Mouse (Mus musculus) liver, postnatal 0 days (tissue): Measurements from ENCODE around the gene Tcte1. TPM values are rescaled to one million over a fixed set of nuclear protein-coding genes. Genes with fewer than 3 reads are reported as not detected.

Experiments
- ATAC-seq: fragments of 200-750 bp; cut with Nextera tagmentation; 2 replicates; pipeline ENCODE4 v1.8.0; 2017; ENCODE audit warnings: mild to moderate bottlenecking, moderate library complexity
- DNase-seq: peaks from one replicate; pipeline ENCODE4 v3.0.0-alpha.2; 2016
- H3K27ac ChIP-seq: fragments of 300-500 bp; sonication (generic); 2 replicates; pipeline ENCODE4 v1.5.1; 2014; ENCODE audit warnings: antibody characterized with exemption, moderate library complexity, mild to moderate bottlenecking, low read depth
- H3K27me3 ChIP-seq: fragments of 300-500 bp; sonication (generic); 2 replicates; pipeline ENCODE4 v1.6.1; 2014; ENCODE audit warnings: low read length, control low read depth, mixed read lengths; ENCODE audit not compliant: insufficient read depth
- H3K36me3 ChIP-seq: fragments of 300-500 bp; sonication (generic); replicated peaks from 2 replicates; pipeline ENCODE4 v1.6.1; 2014; ENCODE audit warnings: mild to moderate bottlenecking, control low read depth, low read length, moderate library complexity, mixed read lengths; ENCODE audit not compliant: insufficient read depth
- H3K4me1 ChIP-seq: fragments of 300-500 bp; sonication (generic); 2 replicates; pipeline ENCODE4 v1.6.1; 2014; ENCODE audit warnings: antibody characterized with exemption, mild to moderate bottlenecking, control low read depth; ENCODE audit not compliant: insufficient read depth
- H3K4me2 ChIP-seq: fragments of 300-500 bp; sonication (generic); 2 replicates; pipeline ENCODE4 v1.6.1; 2014; ENCODE audit warnings: low read depth, mild to moderate bottlenecking, low read length, moderate library complexity, mixed read lengths
- H3K4me3 ChIP-seq: fragments of 300-500 bp; sonication (generic); 2 replicates; pipeline ENCODE4 v1.5.1; 2014; ENCODE audit warnings: low read depth, low read length
- H3K9ac ChIP-seq: fragments of 300-500 bp; sonication (generic); replicated peaks from 2 replicates; pipeline ENCODE4 v1.6.1; 2014; ENCODE audit warnings: mild to moderate bottlenecking, moderate library complexity
- H3K9me3 ChIP-seq: fragments of 300-500 bp; sonication (generic); 2 replicates; pipeline ENCODE4 v1.6.1; 2016; ENCODE audit warnings: mild to moderate bottlenecking, control low read depth, low read length, mixed read lengths
- CTCF ChIP-seq: sonication (generic); IDR thresholded peaks from 2 replicates; pipeline ENCODE4 v1.5.1; 2016; ENCODE audit warnings: antibody characterized with exemption, low read depth
- EP300 ChIP-seq: IDR thresholded peaks from 2 replicates; pipeline ENCODE4 v1.6.1; 2016; ENCODE audit warnings: antibody characterized with exemption, low read depth, mild to moderate bottlenecking
- WGBS: fragments of 180-500 bp; shearing (Covaris S2); extraction: QIAGEN DNeasy Blood & Tissue Kit; methylation state at CpG from one replicate; pipeline ENCODE4 v1.1.7; 2014; ENCODE audit not compliant: insufficient replicate concordance; 5-methylcytosine and 5-hydroxymethylcytosine counted together
- polyA plus RNA-seq: library from polyadenylated mRNA; unstranded; fragments of >200 nt; fragmentation: Nextera tagmentation; extraction: Ambion mirVana; gene quantifications from 2 replicates; pipeline ENCODE4 v1.2.1, GENCODE M21; 2015

Gene Tcte1
- polyA plus RNA-seq, 1 experiment from 2014 or later, result not detected

GRCm38 (mm10) chr17:45557998-45558862 lies 35.0 kb downstream of the Tcte1 start:
- TF ChIP-seq EP300 (no peak), CTCF (no peak)
- peaks cover 16% of the 10 kb centered on the region for H3K4me1 ChIP-seq
- 0 out of 2 replicates have a peak overlapping the region, but pooled peaks have one; percentile 63 for H3K4me3 ChIP-seq
- H3K9ac ChIP-seq, result no peak overlapping the region; the same call in 1 of the 2 replicates
- H3K4me2 ChIP-seq, result peak overlapping the region; percentile 93
- peaks cover 9% of the 10 kb centered on the region for H3K36me3 ChIP-seq
- H3K9me3 ChIP-seq, result no peaks in the 10 kb centered on the region
- peaks cover 3% of the 10 kb centered on the region; the same call in 1 of the 2 replicates for H3K27me3 ChIP-seq
- 51% methylated on average over 16 of the region's 16 CpGs for WGBS
- DNase-seq (peak; percentile 31), ATAC-seq (no peak)
- H3K27ac ChIP-seq, result peak overlapping the region; percentile 20

GRCm38 (mm10) chr17:45559732-45560525 lies 36.7 kb downstream of the Tcte1 start:
- Histone ChIP-seq H3K27ac (no peak overlapping the region), H3K9ac (no peak overlapping the region), H3K36me3 (peaks cover 9% of the 10 kb centered on the region), H3K27me3 (peaks cover 3% of the 10 kb centered on the region; the same call in 1 of the 2 replicates), H3K9me3 (no peaks in the 10 kb centered on the region), H3K4me2 (no peak overlapping the region), H3K4me1 (peaks cover 26% of the 10 kb centered on the region), H3K4me3 (no peak overlapping the region)
- TF ChIP-seq CTCF, result no peak
- no peak for TF ChIP-seq EP300
- no peak for ATAC-seq
- DNase-seq, result no peak
- WGBS, result 81% methylated on average over 15 of the region's 15 CpGs

- H3K4me3 ChIP-seq, result peak overlapping the region; percentile 91; the same call in 1 of the 2 replicates
- TF ChIP-seq EP300 (no peak), CTCF (no peak)
- H3K36me3 ChIP-seq, result peaks cover 37% of the 10 kb centered on the region
- H3K4me1 ChIP-seq, result peaks cover 19% of the 10 kb centered on the region
- no peak for ATAC-seq
- H3K9ac ChIP-seq, result no peak overlapping the region
- no peaks in the 10 kb centered on the region for H3K9me3 ChIP-seq
- DNase-seq, result no peak
- no peak overlapping the region for H3K27ac ChIP-seq
- no peaks in the 10 kb centered on the region for H3K27me3 ChIP-seq
- 66% methylated on average over 12 of the region's 12 CpGs for WGBS
- peak overlapping the region; percentile 97; the same call in 1 of the 2 replicates for H3K4me2 ChIP-seq
Measured at GRCm38 (mm10) chr17:45563216-45563615, 40.0 kb downstream of the Tcte1 start.

GRCm38 (mm10) chr17:45563655-45564530 lies 40.7 kb downstream of the Tcte1 start, which contains the start of gene Slc35b2:
Gene Slc35b2, plus strand, starts transcription at chr17:45563874.
- peak; percentile 96 for TF ChIP-seq CTCF
- TF ChIP-seq EP300, result no peak
- DNase-seq, result peak; percentile 92
- peaks cover 39% of the 10 kb centered on the region for H3K36me3 ChIP-seq
- no peaks in the 10 kb centered on the region for H3K27me3 ChIP-seq
- peak; percentile 90 for ATAC-seq
- H3K4me2 ChIP-seq, result peak within 1 kb of the TSS; percentile 97
- peak within 1 kb of the TSS; percentile 86 for H3K27ac ChIP-seq
- H3K9me3 ChIP-seq, result no peaks in the 10 kb centered on the region
- H3K4me3 ChIP-seq, result peak within 1 kb of the TSS; percentile 91
- H3K4me1 ChIP-seq, result peaks cover 18% of the 10 kb centered on the region
- H3K9ac ChIP-seq, result peak within 1 kb of the TSS; percentile 93
- under 1% methylated on average over 45 of the region's 61 CpGs for WGBS

GRCm38 (mm10) chr17:45564531-45565084 lies 41.4 kb downstream of the Tcte1 start:
- Histone ChIP-seq H3K27ac (peak overlapping the region; percentile 86; the same call in 1 of the 2 replicates), H3K4me3 (peak overlapping the region; percentile 91), H3K9me3 (no peaks in the 10 kb centered on the region), H3K27me3 (no peaks in the 10 kb centered on the region), H3K36me3 (peaks cover 46% of the 10 kb centered on the region), H3K9ac (peak overlapping the region; percentile 93), H3K4me2 (peak overlapping the region; percentile 97), H3K4me1 (peaks cover 18% of the 10 kb centered on the region)
- 16% methylated on average over 18 of the region's 18 CpGs for WGBS
- TF ChIP-seq CTCF, result no peak
- no peak for TF ChIP-seq EP300
- no peak for DNase-seq
- no peak for ATAC-seq
